Mouse (Mus musculus) stomach, embryonic 16.5 days (tissue): Measurements from ENCODE around the gene Tor1a. TPM values are rescaled to one million over a fixed set of nuclear protein-coding genes. Genes with fewer than 3 reads are reported as not detected.
"Not testable (repeated sequence)": the region's sequence is repeated elsewhere in the genome, so short reads cannot be mapped to it uniquely, and the experiment has no call there.

Experiments used
- ATAC-seq: fragments of 200-750 bp; cut with Nextera tagmentation; 2 replicates; pipeline ENCODE4 v1.8.0; 2017; ENCODE audit warnings: moderate number of reproducible peaks, moderate TSS enrichment; ENCODE audit not compliant: insufficient read depth, low FRiP score
- H3K27ac ChIP-seq: fragments of 300-500 bp; sonication (generic); 2 replicates; pipeline ENCODE4 v1.5.1; 2014; ENCODE audit warnings: low read length
- H3K27me3 ChIP-seq: fragments of 300-500 bp; sonication (generic); 2 replicates; pipeline ENCODE4 v1.6.1; 2014; ENCODE audit warnings: low read length, control low read depth, mixed read lengths; ENCODE audit not compliant: control insufficient read depth, insufficient read depth
- H3K36me3 ChIP-seq: fragments of 300-500 bp; sonication (generic); 2 replicates; pipeline ENCODE4 v1.6.1; 2014; ENCODE audit warnings: low read length; ENCODE audit not compliant: control insufficient read depth, insufficient read depth
- H3K4me1 ChIP-seq: fragments of 300-500 bp; sonication (generic); 2 replicates; pipeline ENCODE4 v1.6.1; 2014; ENCODE audit warnings: low read length, control low read depth, mixed read lengths; ENCODE audit not compliant: control insufficient read depth, insufficient read depth
- H3K4me2 ChIP-seq: fragments of 300-500 bp; sonication (generic); 2 replicates; pipeline ENCODE4 v1.6.1; 2014; ENCODE audit warnings: low read depth, low read length, mixed read lengths
- H3K4me3 ChIP-seq: fragments of 300-500 bp; sonication (generic); replicated peaks from 2 replicates; pipeline ENCODE4 v1.5.1; 2014; ENCODE audit warnings: mild to moderate bottlenecking, low read length
- H3K9ac ChIP-seq: fragments of 300-500 bp; sonication (generic); 2 replicates; pipeline ENCODE4 v1.6.1; 2014; ENCODE audit warnings: low read length
- H3K9me3 ChIP-seq: fragments of 300-500 bp; sonication (generic); replicated peaks from 2 replicates; pipeline ENCODE4 v1.6.1; 2016; ENCODE audit warnings: low read length, control low read depth; ENCODE audit not compliant: control insufficient read depth
- WGBS: fragments of 180-500 bp; shearing (Covaris S2); extraction: QIAGEN DNeasy Blood & Tissue Kit; methylation state at CpG from one replicate; pipeline ENCODE4 v1.1.7; 2014; 5-methylcytosine and 5-hydroxymethylcytosine counted together
- polyA plus RNA-seq: library from polyadenylated mRNA; unstranded; fragments of >200 nt; fragmentation: Nextera tagmentation; extraction: Ambion mirVana; gene quantifications from 2 replicates; pipeline ENCODE4 v1.2.1, GENCODE M21; 2015

Gene Tor1a
- polyA plus RNA-seq, 1 experiment from 2014 or later: 75.1 TPM

DNA sequence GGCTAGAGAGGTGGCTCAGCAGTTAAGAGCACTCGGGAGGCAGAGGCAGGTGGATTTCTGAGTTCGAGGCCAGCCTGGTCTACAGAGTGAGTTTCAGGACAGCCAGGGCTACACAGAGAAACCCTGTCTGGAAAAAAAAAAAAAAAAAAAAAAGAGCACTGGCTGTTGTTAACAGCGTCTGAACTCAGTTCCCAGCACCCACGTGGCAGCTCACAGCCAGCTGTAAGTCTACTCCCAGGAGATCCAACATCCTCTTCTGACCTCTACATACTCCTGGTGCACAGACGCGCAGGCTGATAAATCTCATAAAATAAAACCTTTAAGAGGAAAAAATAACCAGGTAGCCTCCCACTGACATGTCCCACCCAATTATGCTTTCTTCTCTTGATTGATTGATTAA, 51.8 kb downstream of the Tor1a start:
- 71% methylated on average over 6 of the region's 6 CpGs for WGBS
- not testable (repeated sequence) for H3K27me3 ChIP-seq, ATAC-seq, H3K36me3 ChIP-seq, H3K9me3 ChIP-seq, H3K4me3 ChIP-seq, H3K27ac ChIP-seq, H3K9ac ChIP-seq, H3K4me2 ChIP-seq
- peaks cover 31% of the 10 kb centered on the region for H3K4me1 ChIP-seq

DNA sequence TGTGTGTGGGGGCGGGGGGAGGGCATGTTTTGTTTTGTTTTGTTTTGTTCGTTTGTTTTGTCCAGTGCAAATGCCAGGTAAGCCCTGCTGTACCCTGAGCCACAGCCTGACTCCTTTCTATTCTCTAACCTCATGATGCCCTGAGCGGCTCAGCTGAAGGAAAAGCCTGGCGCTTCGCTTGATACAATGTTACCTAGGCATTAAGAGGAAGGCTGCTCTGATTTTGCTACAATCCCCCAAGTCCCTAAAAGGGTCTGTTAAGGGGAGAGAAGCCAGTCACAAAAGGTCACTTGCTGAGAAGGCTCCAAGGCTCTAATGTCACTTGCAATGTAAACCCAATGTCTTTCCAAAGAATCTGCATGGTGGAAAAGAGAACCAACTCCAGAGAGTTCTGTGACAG, 52.4 kb downstream of the Tor1a start:
- Histone ChIP-seq H3K4me3 (no peak overlapping the region), H3K27ac (no peak overlapping the region), H3K4me2 (no peak overlapping the region), H3K27me3 (no peaks in the 10 kb centered on the region), H3K36me3 (no peaks in the 10 kb centered on the region), H3K4me1 (peaks cover 31% of the 10 kb centered on the region), H3K9ac (no peak overlapping the region), H3K9me3 (no peaks in the 10 kb centered on the region)
- no peak for ATAC-seq
- 83% methylated on average over 5 of the region's 5 CpGs for WGBS

DNA sequence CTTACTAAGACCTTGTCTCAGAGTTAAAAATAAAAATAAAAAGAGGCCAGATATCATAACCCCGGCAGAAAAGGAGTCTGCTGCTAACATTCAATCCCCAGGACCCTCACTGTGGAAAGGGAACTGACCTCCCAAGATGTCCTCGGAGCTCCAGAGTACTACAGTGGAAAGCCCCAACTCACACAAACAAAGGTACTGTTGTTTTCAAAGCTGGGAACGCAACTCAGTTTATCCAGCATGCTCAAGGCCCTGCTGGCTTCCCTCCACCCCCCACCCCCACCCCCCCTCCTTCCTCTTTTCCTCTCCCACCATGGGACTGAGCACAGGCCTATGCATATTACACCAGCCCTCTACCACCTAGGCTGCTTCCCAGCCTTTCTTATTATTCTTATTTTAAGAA, 52.9 kb downstream of the Tor1a start:
- Histone ChIP-seq H3K9ac (no peak overlapping the region), H3K27me3 (no peaks in the 10 kb centered on the region), H3K9me3 (no peaks in the 10 kb centered on the region), H3K4me1 (peaks cover 28% of the 10 kb centered on the region), H3K36me3 (no peaks in the 10 kb centered on the region), H3K4me2 (no peak overlapping the region), H3K4me3 (no peak overlapping the region), H3K27ac (no peak overlapping the region)
- WGBS: 68% methylated on average over 3 of the region's 3 CpGs
- no peak for ATAC-seq

DNA sequence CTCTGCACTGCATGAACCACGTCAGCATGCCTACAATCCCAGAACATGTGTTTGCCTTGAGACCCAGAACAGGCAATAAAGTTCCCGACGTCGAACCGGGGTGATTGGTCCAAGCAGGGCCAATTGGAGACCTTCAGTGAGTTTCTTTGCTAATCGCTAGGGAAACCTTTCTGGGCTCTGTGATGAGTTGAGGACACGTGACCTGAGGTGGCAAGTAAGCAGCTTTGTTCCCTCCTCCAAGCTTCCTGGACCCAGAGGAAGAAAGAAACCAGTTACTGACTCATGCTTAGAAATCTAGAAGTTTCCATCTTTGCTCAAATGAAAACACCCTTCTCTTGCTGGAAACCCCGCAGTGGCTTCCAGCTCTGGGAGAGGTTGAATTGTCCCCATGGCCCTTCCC, 54.7 kb downstream of the Tor1a start:
- no peak overlapping the region for H3K27ac ChIP-seq
- no peak for ATAC-seq
- no peak overlapping the region for H3K4me3 ChIP-seq
- H3K36me3 ChIP-seq: no peaks in the 10 kb centered on the region
- WGBS: 81% methylated on average over 8 of the region's 8 CpGs
- H3K4me1 ChIP-seq: peaks cover 16% of the 10 kb centered on the region
- H3K27me3 ChIP-seq: no peaks in the 10 kb centered on the region
- H3K9ac ChIP-seq: no peak overlapping the region
- H3K4me2 ChIP-seq: no peak overlapping the region
- H3K9me3 ChIP-seq: no peaks in the 10 kb centered on the region

DNA sequence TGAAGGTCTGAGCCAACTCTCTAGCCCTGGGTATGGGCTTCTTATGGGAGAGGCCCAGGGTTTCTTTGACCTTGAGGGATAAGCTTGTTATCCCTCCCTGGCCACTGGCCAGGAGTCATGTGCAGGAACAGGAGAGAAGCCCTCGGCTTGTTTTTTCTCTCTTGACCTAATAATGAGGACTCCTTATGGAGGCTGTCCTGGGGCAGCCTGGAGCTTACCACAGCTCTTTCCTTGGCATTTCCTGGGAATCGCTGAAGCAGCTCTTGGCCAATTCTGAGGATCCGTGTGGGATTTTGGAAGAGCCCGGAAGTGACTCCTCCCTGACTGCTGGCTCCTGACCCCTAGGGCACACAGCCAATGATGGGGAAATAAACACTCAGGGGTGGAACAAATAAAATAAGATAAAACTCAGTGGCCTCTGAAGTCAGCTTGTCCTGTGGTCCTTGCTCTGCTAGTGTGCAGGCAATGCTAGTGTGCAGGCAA, 55.4 kb downstream of the Tor1a start:
- H3K9ac ChIP-seq: no peak overlapping the region
- H3K9me3 ChIP-seq: no peaks in the 10 kb centered on the region
- H3K4me2 ChIP-seq: no peak overlapping the region
- 31% methylated on average over 4 of the region's 4 CpGs for WGBS
- H3K4me1 ChIP-seq: peaks cover 10% of the 10 kb centered on the region
- no peak overlapping the region for H3K4me3 ChIP-seq
- ATAC-seq: peak; percentile 29
- no peaks in the 10 kb centered on the region for H3K27me3 ChIP-seq
- no peaks in the 10 kb centered on the region for H3K36me3 ChIP-seq
- H3K27ac ChIP-seq: 0 out of 2 replicates have a peak overlapping the region, but pooled peaks have one; percentile 0

Other genes starting within 250 kb of the Tor1a start
- gene 1700001O22Rik, start 164.3 kb downstream of the Tor1a start, polyA plus RNA-seq: 1.5 and 1.7 TPM in 2 replicates
- gene Ntmt1, start 160.1 kb downstream of the Tor1a start, polyA plus RNA-seq: 71.5 and 80.0 TPM in 2 replicates
- 28.0 and 30.0 TPM in 2 replicates for gene Asb6, start 137.6 kb downstream of the Tor1a start, polyA plus RNA-seq
- gene Prrx2, start 133.0 kb downstream of the Tor1a start, polyA plus RNA-seq: 3.5 and 3.9 TPM in 2 replicates
- gene Ptges, start 38.1 kb downstream of the Tor1a start, polyA plus RNA-seq: 10.3 and 13.0 TPM in 2 replicates
- 33.6 and 34.8 TPM in 2 replicates for gene Tor1b, start 15.0 kb downstream of the Tor1a start, polyA plus RNA-seq
- gene BC005624, start 14.3 kb upstream of the Tor1a start, polyA plus RNA-seq: 54.6 and 56.2 TPM in 2 replicates
- gene Usp20, start 14.3 kb upstream of the Tor1a start, polyA plus RNA-seq: 22.0 and 23.8 TPM in 2 replicates
- gene Fnbp1, start 174.1 kb upstream of the Tor1a start, polyA plus RNA-seq: 34.6 and 36.8 TPM in 2 replicates
- gene Gpr107, start 184.4 kb upstream of the Tor1a start, polyA plus RNA-seq: 34.8 and 39.3 TPM in 2 replicates